Mouse (Mus musculus) CH12.LX (cell line): ENCODE measurements around the gene Ndufaf1.

Experiments used
- BHLHE40 ChIP-seq: IDR thresholded peaks from 2 replicates; pipeline ENCODE4 v1.6.1; 2011; ENCODE audit warnings: mild to moderate bottlenecking, low read depth, low read length, improper control_type of control experiment
- CTCF ChIP-seq, 2 experiments: IDR thresholded peaks in 1 of 2; conservative IDR thresholded peaks in 1 of 2; 2 replicates each; pipeline ENCODE4 v1.5.1; 2011 to 2012; ENCODE audit warnings: low read depth in 2 of 2, low read length in 2 of 2, improper control_type of control experiment in 1 of 2, inconsistent platforms in 1 of 2, mild to moderate bottlenecking in 1 of 2, moderate library complexity in 1 of 2
- EP300 ChIP-seq: IDR thresholded peaks from 2 replicates; pipeline ENCODE4 v1.6.1; 2011; ENCODE audit warnings: low read length, improper control_type of control experiment
- ZKSCAN1 ChIP-seq: IDR thresholded peaks from 2 replicates; pipeline ENCODE4 v1.6.1; 2012; ENCODE audit warnings: low read depth, inconsistent platforms, low read length, improper control_type of control experiment, borderline replicate concordance

GRCm38 (mm10) chr2:119696111-119696510, 33.5 kb upstream of the Ndufaf1 start:
- TF ChIP-seq ZKSCAN1 (no peak), CTCF (conservative IDR thresholded peaks at IDR 0.05 in 1 of 2, IDR thresholded peaks at IDR 0.05 in 1 of 2; ENCODE audit: low read depth in 2 of 2, low read length in 2 of 2) (no peak), EP300 (no peak), BHLHE40 (no peak)
